Mouse (Mus musculus) layer of hippocampus, adult 8-10 months (tissue): ENCODE data around the gene Lzts2. TPM values are rescaled to one million over a fixed set of nuclear protein-coding genes. Genes with fewer than 3 reads are reported as not detected.
"Not testable (repeated sequence)": the region's sequence is repeated elsewhere in the genome, so short reads cannot be mapped to it uniquely, and the experiment has no call there.

Experiments
- DNase-seq, 2 experiments: peaks; one replicate each; pipeline ENCODE4 v3.0.0; 2022; ENCODE audit warnings: low spot score in 2 of 2
- total RNA-seq, 4 experiments: library from RNA; stranded (reverse); gene quantifications; 2 replicates each; pipeline ENCODE4 v1.2.4; 2022

Lzts2 gene
- total RNA-seq, 4 experiments from 2014 or later = 31.0 to 38.3 (median 33.3) TPM

- no peak for DNase-seq
Measured at GRCm38 (mm10) chr19:45025937-45026568, 11.8 kb downstream of the Lzts2 start.

DNA sequence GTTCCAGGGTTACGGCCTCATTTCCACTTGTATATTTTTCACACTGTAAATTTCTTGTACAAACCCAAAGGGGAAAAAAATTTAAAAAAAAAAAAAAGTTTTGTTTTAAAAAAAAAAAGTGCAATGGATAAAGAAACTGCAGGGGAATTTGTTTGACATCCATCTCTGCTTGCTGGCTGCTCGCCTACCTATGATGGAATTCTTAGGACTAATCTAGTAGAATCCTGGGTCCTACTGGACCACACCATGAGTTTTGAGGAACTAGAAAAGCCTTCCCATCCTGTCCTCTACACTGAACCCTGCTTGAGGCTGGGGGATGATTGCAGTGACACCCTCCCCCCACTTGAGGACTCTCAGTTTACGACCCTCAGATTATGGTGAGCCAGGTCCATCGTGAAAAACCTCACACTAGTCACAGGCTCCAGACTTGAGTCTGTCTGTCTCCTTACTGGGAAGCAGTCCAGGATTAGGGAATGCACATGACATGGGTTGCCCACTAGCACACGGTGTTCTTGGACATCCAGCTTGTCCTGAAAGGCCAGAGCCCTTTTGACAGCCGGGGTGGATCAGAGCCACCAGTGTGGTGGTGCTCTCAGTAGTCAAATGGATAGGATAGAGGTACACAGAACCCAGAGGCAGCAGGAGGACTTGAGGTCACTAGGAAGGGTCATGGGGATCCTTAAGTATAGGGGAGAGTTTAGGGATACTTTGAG lies 12.9 kb downstream of the Lzts2 start:
- no peak for DNase-seq

GRCm38 (mm10) chr19:45027848-45028247 lies 13.6 kb downstream of the Lzts2 start:
- DNase-seq = no peak

DNA sequence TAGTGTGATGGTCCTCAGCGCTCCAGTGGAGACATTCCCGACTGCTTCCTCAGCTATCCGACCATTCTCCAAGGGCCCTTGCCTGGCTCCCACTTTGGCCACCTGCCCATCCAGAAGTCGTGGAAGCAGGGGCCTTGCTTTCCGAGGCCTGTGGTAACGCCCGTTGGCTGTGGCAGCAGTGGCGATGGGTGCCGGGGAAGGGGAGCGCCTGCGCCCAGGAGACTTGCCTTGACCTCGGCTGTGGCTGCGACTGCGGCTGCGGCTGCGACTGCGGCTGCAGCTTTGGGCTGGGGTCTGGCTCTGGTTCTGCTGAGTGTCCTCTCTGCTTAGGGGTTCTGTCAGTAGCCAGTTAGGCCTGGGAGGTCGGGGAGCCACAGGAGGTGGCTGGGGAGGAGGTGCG lies 14.5 kb downstream of the Lzts2 start:
- no peak for DNase-seq

GRCm38 (mm10) chr19:45029571-45029970 lies 15.4 kb downstream of the Lzts2 start:
- no peak for DNase-seq

GRCm38 (mm10) chr19:45030111-45030510 lies 15.9 kb downstream of the Lzts2 start:
- DNase-seq = no peak

GRCm38 (mm10) chr19:45030746-45031693 lies 16.8 kb downstream of the Lzts2 start:
- peak; percentile 80 to 81 for DNase-seq

DNA sequence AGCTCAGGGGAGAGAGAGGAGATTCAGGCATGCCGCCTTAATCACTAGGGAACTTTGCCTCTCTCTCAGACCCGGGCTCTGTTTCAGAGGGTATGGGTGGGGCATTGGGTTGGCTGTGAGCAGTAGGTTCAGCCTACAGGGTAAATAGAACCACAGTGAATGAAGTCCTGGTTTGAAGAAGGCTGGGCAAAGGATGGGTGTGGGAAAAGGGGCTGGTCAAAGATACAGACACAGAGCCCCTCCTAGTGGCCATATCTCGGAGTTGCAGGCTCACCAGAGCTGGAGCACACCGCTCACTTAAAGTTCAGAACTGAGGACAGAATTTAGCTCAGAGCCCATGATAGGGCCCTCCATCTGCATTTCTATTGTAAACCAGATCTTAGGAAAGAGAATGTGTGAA lies 17.6 kb downstream of the Lzts2 start:
- peak; percentile 64 to 80 for DNase-seq

DNA sequence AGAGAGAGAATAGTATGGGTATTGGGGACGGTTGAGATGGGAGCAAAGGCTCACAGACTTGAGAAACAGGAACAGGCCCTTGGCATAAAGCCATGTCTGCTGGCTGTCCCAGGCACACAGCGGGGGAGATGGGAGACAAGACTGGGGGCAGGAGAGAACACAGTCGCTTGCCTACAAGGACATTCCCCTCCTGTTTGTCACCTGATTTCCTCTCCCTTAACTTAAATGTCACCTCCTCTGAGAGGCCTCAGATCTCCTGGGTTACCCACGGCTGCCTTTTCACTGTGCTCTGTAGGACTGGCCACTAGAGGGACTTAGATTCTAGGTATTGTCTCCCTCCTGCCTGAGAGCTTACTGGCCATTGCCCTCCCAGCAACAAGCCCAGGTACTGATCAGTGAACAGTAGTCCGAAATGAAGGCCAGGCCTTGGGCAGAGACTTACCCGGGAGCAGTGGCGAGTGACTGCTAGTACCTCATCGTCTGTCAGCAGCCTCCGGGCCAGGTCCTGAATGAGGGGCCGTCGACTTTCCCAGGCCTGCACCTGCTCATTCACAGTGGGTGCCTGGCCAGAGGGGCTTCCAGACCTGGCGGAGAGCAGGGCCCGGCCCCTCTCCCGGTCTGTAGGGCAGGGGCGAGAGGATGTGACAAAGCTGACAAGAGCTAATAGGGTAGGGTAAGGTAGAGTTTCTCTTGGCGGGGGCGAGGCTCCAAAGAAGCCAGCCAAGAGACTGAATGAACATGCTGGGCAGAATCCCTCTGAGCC lies 18.5 kb downstream of the Lzts2 start:
- DNase-seq = no peak

- DNase-seq = no peak
Measured at GRCm38 (mm10) chr19:45036867-45037266, 22.7 kb downstream of the Lzts2 start.

GRCm38 (mm10) chr19:45038198-45038597 lies 24.0 kb downstream of the Lzts2 start:
- DNase-seq = not testable (repeated sequence)

DNA sequence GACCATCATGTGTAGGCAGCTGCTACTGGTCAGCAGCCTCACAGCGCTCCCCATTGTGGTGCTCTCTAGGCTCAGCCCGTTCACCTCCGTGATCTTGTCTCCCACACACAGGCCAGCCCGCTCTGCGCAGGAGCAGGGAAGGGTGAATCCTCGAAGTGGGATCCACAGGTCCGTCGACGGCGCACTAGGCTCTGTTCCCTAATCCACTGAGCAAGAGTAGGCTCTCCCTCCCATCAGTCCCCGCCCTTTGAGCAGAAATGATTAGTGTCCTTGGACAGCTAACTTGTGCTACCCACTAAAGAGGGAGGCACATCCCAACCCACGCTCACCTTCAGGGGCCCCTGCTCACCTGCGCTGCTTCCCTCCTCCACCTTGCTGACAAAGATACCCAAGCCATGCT lies 26.0 kb downstream of the Lzts2 start:
- DNase-seq = peak in 1 of 2 experiments; percentile 13

- DNase-seq = peak in 1 of 2 experiments; percentile 12
Measured at GRCm38 (mm10) chr19:45044389-45044927, 30.2 kb downstream of the Lzts2 start.

DNA sequence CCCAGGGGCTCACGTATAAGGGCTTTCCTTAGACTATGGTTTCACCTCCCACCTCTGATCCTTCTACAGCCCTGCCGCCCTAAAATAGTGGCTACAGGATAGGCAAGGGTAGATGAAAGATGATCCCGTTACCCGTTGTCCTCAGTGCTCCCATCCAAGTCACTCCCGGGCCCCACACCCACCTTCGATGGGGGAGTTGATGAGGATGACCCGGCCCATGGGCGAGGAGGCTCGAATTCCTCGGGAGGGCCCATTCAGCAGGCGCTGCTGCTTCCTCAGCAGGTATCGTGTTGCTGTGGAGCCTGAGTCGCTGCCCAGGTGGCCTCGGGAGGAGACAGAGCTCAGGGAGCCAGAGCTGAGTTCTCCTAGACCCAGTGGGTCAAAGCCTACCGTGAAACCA lies 31.0 kb downstream of the Lzts2 start:
- DNase-seq = peak in 1 of 2 experiments; percentile 10

- DNase-seq = no peak
Measured at GRCm38 (mm10) chr19:45045651-45046050, 31.4 kb downstream of the Lzts2 start, which contains the start of gene Pdzd7. Gene Pdzd7, minus strand, starts transcription at chr19:45045717.

DNA sequence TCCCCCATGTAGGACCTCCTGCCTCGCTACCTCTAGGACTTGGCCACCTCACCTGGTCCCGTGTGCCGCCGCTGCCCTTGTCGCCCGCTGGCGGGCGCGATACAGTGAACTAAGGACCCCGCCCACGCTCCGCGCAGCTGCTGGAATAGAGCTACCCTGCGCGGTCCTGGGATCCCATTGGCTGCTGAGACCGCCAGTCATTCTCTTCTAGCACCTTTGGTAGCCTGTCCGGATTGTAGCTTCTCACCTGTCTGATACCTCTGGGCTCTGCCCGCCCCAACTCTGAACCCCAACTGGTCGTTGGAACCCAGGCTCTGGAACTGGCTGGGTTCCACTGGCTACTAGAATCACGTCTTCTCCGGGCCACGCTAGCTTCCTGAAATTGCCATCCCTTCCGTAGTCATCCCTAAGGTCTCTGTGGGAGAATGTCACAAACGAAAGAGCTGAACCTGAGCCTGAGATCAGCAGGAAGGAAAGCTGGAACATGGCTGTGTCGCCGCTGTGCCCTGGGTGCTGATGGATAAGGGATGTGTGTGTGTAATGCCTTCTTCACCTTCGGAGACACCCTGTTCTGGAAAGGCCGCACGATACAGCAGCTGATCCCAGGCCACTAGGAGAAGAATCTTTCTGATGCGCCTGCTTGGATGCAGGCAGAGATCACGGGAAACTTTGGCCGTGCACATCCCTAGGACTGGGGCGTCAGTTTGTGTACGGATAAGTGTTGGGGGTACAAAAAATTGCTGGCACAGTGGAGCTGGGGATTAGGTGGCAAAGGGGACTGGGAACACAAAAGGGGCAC lies 32.5 kb downstream of the Lzts2 start:
- DNase-seq = peak; percentile 80 to 81

DNA sequence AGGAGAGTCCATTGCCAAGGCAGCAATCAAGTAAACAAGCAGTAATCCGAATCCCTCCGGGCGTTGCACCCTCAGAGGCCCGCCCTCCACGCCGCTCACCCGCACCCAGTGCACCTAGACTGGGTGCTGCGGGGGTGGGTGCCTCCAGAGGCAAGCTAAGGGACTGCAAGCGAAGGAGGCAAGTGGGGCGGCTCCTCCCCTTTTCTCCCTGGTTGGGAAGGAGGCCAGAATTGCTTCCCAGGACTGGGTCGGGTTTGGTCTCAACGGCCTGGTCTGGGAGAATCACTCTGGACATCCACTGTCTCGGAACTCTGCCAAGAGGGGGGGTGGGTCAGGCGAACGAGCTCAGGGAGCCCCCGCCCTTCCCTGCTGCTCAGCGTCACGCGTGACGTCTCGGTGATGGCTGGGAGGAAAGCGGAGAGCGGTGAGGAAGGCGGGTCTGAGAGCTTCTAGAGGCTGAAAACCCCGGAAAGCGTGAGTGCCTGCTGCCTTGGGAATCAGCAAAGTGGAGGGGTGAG lies 33.3 kb downstream of the Lzts2 start, which contains the start of gene Sfxn3:
Sfxn3 (plus strand) TSS at position 87 of the 518 bp plus-strand sequence.
- DNase-seq = peak; percentile 91

DNA sequence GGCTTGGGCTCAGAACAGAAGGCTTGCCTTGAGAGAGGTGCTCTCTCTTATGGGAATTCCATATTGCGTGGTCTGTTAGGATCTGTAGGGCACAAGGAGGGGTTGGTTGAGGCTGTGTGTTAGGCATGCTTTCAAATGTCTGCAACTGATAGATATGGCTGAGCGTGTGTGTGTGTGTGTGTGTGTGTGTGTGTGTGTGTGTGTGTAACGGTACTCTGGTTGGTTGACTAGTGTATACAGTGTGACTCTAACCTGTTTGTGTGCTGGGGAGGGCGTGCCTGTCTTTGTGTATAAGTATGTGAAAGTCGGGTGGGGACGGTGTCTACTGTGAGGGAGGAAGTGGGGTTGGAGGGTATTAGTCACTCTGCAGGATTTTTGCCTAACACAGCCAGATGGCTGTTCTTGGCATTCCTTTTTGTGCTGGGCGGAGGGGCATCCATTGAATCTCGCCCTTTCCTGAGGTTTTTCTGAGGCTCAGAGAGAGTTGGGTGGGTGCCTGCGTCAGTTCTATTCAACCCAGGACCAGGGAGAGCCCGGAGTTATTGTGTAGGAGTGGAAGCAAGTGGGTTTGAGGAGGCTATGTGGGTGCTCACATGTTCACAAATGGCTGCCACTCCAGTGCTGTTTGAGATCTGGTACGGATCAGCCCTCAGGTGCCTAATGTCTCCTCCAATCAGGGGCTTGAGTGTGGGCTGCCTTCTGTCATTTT lies 33.9 kb downstream of the Lzts2 start:
- DNase-seq = peak; percentile 87 to 89
